Mouse (Mus musculus) megakaryocyte, embryonic 14.5 days (primary cell): Measurements from ENCODE around the gene Shisa5.

Source experiments
- FLI1 ChIP-seq: IDR thresholded peaks from 2 replicates; pipeline ENCODE4 v1.6.1; 2012; ENCODE audit warnings: low read length, inconsistent platforms, mixed read lengths
- GATA1 ChIP-seq: IDR thresholded peaks from 3 replicates; pipeline ENCODE4 v1.6.1; 2012; ENCODE audit warnings: mixed read lengths, low read length, inconsistent platforms, borderline replicate concordance

GRCm38 (mm10) chr9:109105648-109106047, 67.3 kb downstream of the Shisa5 start:
- TF ChIP-seq GATA1: no peak
- TF ChIP-seq FLI1: no peak
